Mouse (Mus musculus): ENCODE measurements at regions not wholly inside any gene's neighbourhood (a gene's known extent, or its start where the extent isn't known, plus 50 kb on each side); places are given as distances from the start of the nearest gene placed in this dataset.

GRCm38 (mm10) chr2:48694509-48694908 is 119.4 kb upstream of the Acvr2a start:
- no peak for TF ChIP-seq GATA1 (IDR thresholded peaks at IDR 0.05; ENCODE audit: borderline replicate concordance, low read length)
- TF ChIP-seq FLI1 (IDR thresholded peaks at IDR 0.05; ENCODE audit: low read length): no peak
